Mouse (Mus musculus): ENCODE data around the gene Smg5. TPM values are rescaled to one million over a fixed set of nuclear protein-coding genes. Genes with fewer than 3 reads are reported as not detected.

The Smg5 gene
- total and polyA plus RNA-seq, 2 experiments from 2014 or later: 25.1 to 54.3 TPM

DNA sequence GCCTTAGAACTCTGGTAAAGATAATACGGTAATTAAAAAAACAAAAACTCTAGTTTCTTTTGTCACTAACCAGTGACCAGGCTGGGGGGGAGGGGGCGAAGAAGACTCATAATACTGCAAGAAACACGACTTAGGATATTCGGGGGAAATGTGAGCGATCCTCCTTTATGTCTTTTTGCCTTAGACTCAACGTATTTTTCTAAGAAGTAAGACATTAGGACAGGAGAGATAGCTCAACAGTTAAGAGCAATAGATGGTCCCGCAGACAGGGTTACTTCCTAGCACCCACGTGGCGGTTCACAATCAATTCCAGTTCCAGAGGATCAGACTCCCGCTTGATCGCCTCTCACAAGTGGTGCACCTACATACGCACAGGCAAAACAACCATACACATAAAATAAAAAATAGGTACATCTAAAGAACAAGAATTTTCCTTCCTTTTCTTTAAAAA, 39.9 kb upstream of the Smg5 start:
- no peak for ATAC-seq (ENCODE audit: insufficient read depth, low read depth)
- Histone ChIP-seq H3K4me3 (ENCODE audit: low read depth, low read length) (peak overlapping the region; percentile 89), H3K27me3 (ENCODE audit: control insufficient read depth, insufficient read depth, low read length) (no peaks in the 10 kb centered on the region), H3K9ac (replicated peaks; ENCODE audit: low read depth, low read length) (peak overlapping the region; percentile 60), H3K4me2 (ENCODE audit: low read depth, low read length) (peak overlapping the region; percentile 75), H3K36me3 (replicated peaks; ENCODE audit: control insufficient read depth, insufficient read depth, low read length) (peaks cover 17% of the 10 kb centered on the region), H3K4me1 (ENCODE audit: control insufficient read depth, insufficient read depth) (peaks cover 17% of the 10 kb centered on the region), H3K27ac (ENCODE audit: low read depth) (peak overlapping the region; percentile 94), H3K9me3 (replicated peaks; ENCODE audit: control insufficient read depth, low read length) (no peaks in the 10 kb centered on the region)
- WGBS: 2% methylated on average over 12 of the region's 12 CpGs
- TF ChIP-seq EP300 (IDR thresholded peaks at IDR 0.05; ENCODE audit: low read depth) (no peak), CTCF (IDR thresholded peaks at IDR 0.05; ENCODE audit: low read depth) (no peak)
- DNase-seq (ENCODE audit: low spot score): no peak

- Histone ChIP-seq H3K27ac (ENCODE audit: low read depth) (peak within 1 kb of the TSS; percentile 95), H3K9me3 (replicated peaks; ENCODE audit: control insufficient read depth, low read length) (no peaks in the 10 kb centered on the region), H3K4me3 (ENCODE audit: low read depth, low read length) (peak within 1 kb of the TSS; percentile 89), H3K4me1 (ENCODE audit: control insufficient read depth, insufficient read depth) (peaks cover 17% of the 10 kb centered on the region), H3K4me2 (ENCODE audit: low read depth, low read length) (peak within 1 kb of the TSS; percentile 76), H3K36me3 (replicated peaks; ENCODE audit: control insufficient read depth, insufficient read depth, low read length) (peaks cover 23% of the 10 kb centered on the region), H3K27me3 (ENCODE audit: control insufficient read depth, insufficient read depth, low read length) (no peaks in the 10 kb centered on the region), H3K9ac (replicated peaks; ENCODE audit: low read depth, low read length) (peak within 1 kb of the TSS; percentile 78)
- peak; percentile 98 for ATAC-seq (ENCODE audit: insufficient read depth, low read depth)
- TF ChIP-seq EP300 (IDR thresholded peaks at IDR 0.05; ENCODE audit: low read depth): peak; percentile 47; the same call in 1 of the 2 replicates
- TF ChIP-seq CTCF (IDR thresholded peaks at IDR 0.05; ENCODE audit: low read depth): peak; percentile 22; the same call in 1 of the 2 replicates
- under 1% methylated on average over 44 of the region's 44 CpGs for WGBS
- peak; percentile 99 for DNase-seq (ENCODE audit: low spot score)
These were observed 39.3 kb upstream of the Smg5 start, which contains the start of the genes Tsacc and Cct3 for GRCm38 (mm10) chr3:88296561-88297318. Tsacc (minus strand) TSS chr3:88296999. Cct3 (plus strand) TSS chr3:88297116.

DNA sequence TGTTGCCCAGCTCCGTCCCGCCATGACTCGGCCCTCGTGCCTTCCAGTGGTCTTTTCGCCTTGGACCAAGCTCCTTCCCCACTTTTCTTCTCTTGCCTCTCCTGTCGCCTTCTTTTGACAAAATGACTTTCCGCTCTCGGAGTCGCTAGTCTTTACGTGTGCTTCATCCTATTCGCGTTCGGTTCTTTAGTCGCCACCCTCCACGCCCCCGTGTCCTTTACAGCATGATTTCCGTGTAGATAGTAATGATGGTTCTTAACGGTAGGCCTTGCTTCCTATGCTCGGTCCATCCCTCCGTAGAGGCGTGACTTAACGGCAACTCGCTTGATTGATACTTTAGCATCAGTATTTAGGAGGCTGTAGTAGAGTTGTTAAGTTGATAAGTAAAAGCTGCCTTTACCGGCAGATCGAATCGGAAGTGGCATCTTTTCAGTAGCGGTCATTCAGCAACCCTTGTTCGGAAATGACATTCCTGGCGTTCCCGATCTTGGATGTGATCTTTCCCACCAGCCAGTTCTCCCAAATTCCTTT, 38.7 kb upstream of the Smg5 start:
- no peaks in the 10 kb centered on the region for H3K9me3 ChIP-seq (replicated peaks; ENCODE audit: control insufficient read depth, low read length)
- H3K27me3 ChIP-seq (ENCODE audit: control insufficient read depth, insufficient read depth, low read length): no peaks in the 10 kb centered on the region
- DNase-seq (ENCODE audit: low spot score) (no peak), ATAC-seq (ENCODE audit: insufficient read depth, low read depth) (no peak)
- H3K4me1 ChIP-seq (ENCODE audit: control insufficient read depth, insufficient read depth): peaks cover 17% of the 10 kb centered on the region
- H3K27ac ChIP-seq (ENCODE audit: low read depth): peak overlapping the region; percentile 95
- H3K4me2 ChIP-seq (ENCODE audit: low read depth, low read length): peak overlapping the region; percentile 76
- no peak for TF ChIP-seq EP300 (IDR thresholded peaks at IDR 0.05; ENCODE audit: low read depth)
- no peak for TF ChIP-seq CTCF (IDR thresholded peaks at IDR 0.05; ENCODE audit: low read depth)
- peak overlapping the region; percentile 89 for H3K4me3 ChIP-seq (ENCODE audit: low read depth, low read length)
- WGBS: under 1% methylated on average over 30 of the region's 30 CpGs
- peak overlapping the region; percentile 78 for H3K9ac ChIP-seq (replicated peaks; ENCODE audit: low read depth, low read length)
- H3K36me3 ChIP-seq (replicated peaks; ENCODE audit: control insufficient read depth, insufficient read depth, low read length): peaks cover 29% of the 10 kb centered on the region

- Histone ChIP-seq H3K36me3 (replicated peaks; ENCODE audit: control insufficient read depth, insufficient read depth, low read length) (peaks cover 46% of the 10 kb centered on the region), H3K27me3 (ENCODE audit: control insufficient read depth, insufficient read depth, low read length) (no peaks in the 10 kb centered on the region), H3K4me1 (ENCODE audit: control insufficient read depth, insufficient read depth) (peaks cover 17% of the 10 kb centered on the region), H3K27ac (ENCODE audit: low read depth) (no peak overlapping the region), H3K4me2 (ENCODE audit: low read depth, low read length) (no peak overlapping the region), H3K4me3 (ENCODE audit: low read depth, low read length) (no peak overlapping the region), H3K9me3 (replicated peaks; ENCODE audit: control insufficient read depth, low read length) (no peaks in the 10 kb centered on the region), H3K9ac (replicated peaks; ENCODE audit: low read depth, low read length) (no peak overlapping the region)
- ATAC-seq (ENCODE audit: insufficient read depth, low read depth): no peak
- DNase-seq (ENCODE audit: low spot score): no peak
- WGBS: 70% methylated on average over 1 of the region's 1 CpGs
- no peak for TF ChIP-seq CTCF (IDR thresholded peaks at IDR 0.05; ENCODE audit: low read depth)
- TF ChIP-seq EP300 (IDR thresholded peaks at IDR 0.05; ENCODE audit: low read depth): no peak
These were observed 36.9 kb upstream of the Smg5 start for GRCm38 (mm10) chr3:88299172-88299571.

GRCm38 (mm10) chr3:88324951-88325405, 11.1 kb upstream of the Smg5 start, which contains the start of gene Glmp:
Glmp (plus strand) TSS chr3:88325023.
- peak within 1 kb of the TSS; percentile 79 for H3K9ac ChIP-seq (replicated peaks; ENCODE audit: low read depth, low read length)
- peaks cover 47% of the 10 kb centered on the region for H3K36me3 ChIP-seq (replicated peaks; ENCODE audit: control insufficient read depth, insufficient read depth, low read length)
- H3K9me3 ChIP-seq (replicated peaks; ENCODE audit: control insufficient read depth, low read length): no peaks in the 10 kb centered on the region
- under 1% methylated on average over 10 of the region's 10 CpGs for WGBS
- peaks cover 6% of the 10 kb centered on the region for H3K4me1 ChIP-seq (ENCODE audit: control insufficient read depth, insufficient read depth)
- DNase-seq (ENCODE audit: low spot score) (peak; percentile 76), ATAC-seq (ENCODE audit: insufficient read depth, low read depth) (peak; percentile 75)
- peak within 1 kb of the TSS; percentile 81 for H3K4me2 ChIP-seq (ENCODE audit: low read depth, low read length)
- no peaks in the 10 kb centered on the region for H3K27me3 ChIP-seq (ENCODE audit: control insufficient read depth, insufficient read depth, low read length)
- no peak for TF ChIP-seq CTCF (IDR thresholded peaks at IDR 0.05; ENCODE audit: low read depth)
- no peak for TF ChIP-seq EP300 (IDR thresholded peaks at IDR 0.05; ENCODE audit: low read depth)
- H3K4me3 ChIP-seq (ENCODE audit: low read depth, low read length): peak within 1 kb of the TSS; percentile 84
- H3K27ac ChIP-seq (ENCODE audit: low read depth): no peak within 1 kb of the TSS
